9 mouse cellular contexts compared by ENCODE assay signal in genomic region chr8:50914615-50915014, GRCm38 (mm10).
DNase-seq lines count a peak whose midpoint lies in the region; ATAC-seq and TF ChIP-seq lines count a peak whose summit lies in the region.
"Had no signal": no experiment of that assay in that cellular context is flagged by ENCODE, and none has a peak within 500 bp of the region (broad histone marks: within the 10 kb centered on the region; RNA-seq: fewer than 3 reads in every experiment).

No protein-coding gene starts in this region.

- H3K4me1 ChIP-seq in heart, embryonic 11.5 days (ENCODE audit: control insufficient read depth, insufficient read depth, low read length): 0 out of 2 replicates have a peak, but pooled peaks cover 2% of the 10 kb centered on the region
- peaks cover 21% of the 10 kb centered on the region for H3K4me1 ChIP-seq in E14TG2a.4 (replicated peaks; ENCODE audit: low read depth, low read length)
- H3K4me1 ChIP-seq in forebrain, embryonic 16.5 days (replicated peaks; ENCODE audit: control insufficient read depth, insufficient read depth, low read length): peaks cover 13% of the 10 kb centered on the region
- no peaks in the 10 kb centered on the region for H3K4me1 ChIP-seq in liver, embryonic 13.5 days (replicated peaks)
- no peaks in the 10 kb centered on the region for H3K4me1 ChIP-seq in cerebellum, adult 2 months (ENCODE audit: control insufficient read depth, insufficient read depth, low read length)

- H3K36me3 ChIP-seq in heart, embryonic 11.5 days (ENCODE audit: control insufficient read depth, insufficient read depth, low read length): no peaks in the 10 kb centered on the region
- H3K36me3 ChIP-seq in E14TG2a.4 (ENCODE audit: insufficient read depth, low read length): no peaks in the 10 kb centered on the region
- H3K36me3 ChIP-seq in forebrain, embryonic 16.5 days (ENCODE audit: control insufficient read depth, insufficient read depth): no peaks in the 10 kb centered on the region
- H3K36me3 ChIP-seq in liver, embryonic 13.5 days: no peaks in the 10 kb centered on the region

- no peak overlapping the region for H3K27ac ChIP-seq in heart, embryonic 11.5 days (ENCODE audit: low read depth, low read length)
- H3K27ac ChIP-seq in forebrain, embryonic 16.5 days (ENCODE audit: low read length): no peak overlapping the region
- H3K27ac ChIP-seq in liver, embryonic 13.5 days: no peak overlapping the region
- H3K27ac ChIP-seq in cerebellum, adult 2 months (ENCODE audit: insufficient read depth, low read length): no peak overlapping the region

- peaks cover 11% of the 10 kb centered on the region for H3K27me3 ChIP-seq in heart, embryonic 11.5 days (ENCODE audit: control insufficient read depth, insufficient read depth, low read length)
- peaks cover 43% of the 10 kb centered on the region for H3K27me3 ChIP-seq in E14TG2a.4 (ENCODE audit: insufficient read depth, low read length)
- no peaks in the 10 kb centered on the region for H3K27me3 ChIP-seq in forebrain, embryonic 16.5 days (replicated peaks; ENCODE audit: control insufficient read depth, insufficient read depth, low read length)
- peaks cover 31% of the 10 kb centered on the region for H3K27me3 ChIP-seq in liver, embryonic 13.5 days
- no peaks in the 10 kb centered on the region for H3K27me3 ChIP-seq in cerebellum, adult 2 months (ENCODE audit: control insufficient read depth, insufficient read depth, low read length)

- H3K4me3 ChIP-seq in heart, embryonic 11.5 days (ENCODE audit: low read depth, low read length): peak overlapping the region; percentile 61
- H3K4me3 ChIP-seq in E14TG2a.4 (replicated peaks; ENCODE audit: low read length): peak overlapping the region; percentile 82; the same call in 1 of the 2 replicates
- peak overlapping the region; percentile 72 for H3K4me3 ChIP-seq in forebrain, embryonic 16.5 days (replicated peaks; ENCODE audit: low read length)
- no peak overlapping the region for H3K4me3 ChIP-seq in liver, embryonic 13.5 days (replicated peaks)
- no peak overlapping the region for H3K4me3 ChIP-seq in cerebellum, adult 2 months (replicated peaks; ENCODE audit: insufficient read depth, low read depth, low read length)

- no peak for DNase-seq in heart, adult 18-20 months
- no peak for DNase-seq in liver, embryonic 13.5 days
- no peak for DNase-seq in cerebellum, adult 2 months
- DNase-seq in right cerebral cortex, postnatal 10 days (ENCODE audit: low spot score in 2 of 2): no peak
- no peak for DNase-seq in gastrocnemius, postnatal 25 days
- DNase-seq: lung, adult 2 months had no signal

- peak overlapping the region; percentile 99 for H3K4me2 ChIP-seq in heart, embryonic 11.5 days
- H3K4me2 ChIP-seq in forebrain, embryonic 16.5 days (ENCODE audit: low read length): peak overlapping the region; percentile 100
- H3K4me2 ChIP-seq in liver, embryonic 13.5 days: peak overlapping the region; percentile 59; the same call in 1 of the 2 replicates

- no peak for ATAC-seq in heart, embryonic 11.5 days (replicated peaks; ENCODE audit: insufficient number of reproducible peaks, low FRiP score, low TSS enrichment)
- ATAC-seq in forebrain, embryonic 16.5 days: no peak
- no peak for ATAC-seq in liver, embryonic 13.5 days (ENCODE audit: low read depth)

- TF ChIP-seq CTCF in E14TG2a.4 (conservative IDR thresholded peaks at IDR 0.05; ENCODE audit: low read length): no peak
- TF ChIP-seq CTCF in cerebellum, adult 2 months (IDR thresholded peaks at IDR 0.05; ENCODE audit: borderline replicate concordance, insufficient read depth, low read depth, low read length): no peak

- TF ChIP-seq POLR2A in cerebellum, adult 2 months (IDR thresholded peaks at IDR 0.05; ENCODE audit: borderline replicate concordance, insufficient read depth, low read length): no peak

- 20% methylated on average over 7 of the region's 7 CpGs for WGBS in heart, embryonic 11.5 days (ENCODE audit: insufficient replicate concordance)
- WGBS in forebrain, embryonic 16.5 days: 14% methylated on average over 7 of the region's 7 CpGs
- 11% methylated on average over 7 of the region's 7 CpGs for WGBS in liver, embryonic 13.5 days (ENCODE audit: insufficient replicate concordance)
- 34% methylated on average over 7 of the region's 7 CpGs for WGBS in cerebellum, adult 2 months

- H3K9me3 ChIP-seq in heart, embryonic 11.5 days (replicated peaks; ENCODE audit: control insufficient read depth, low read length): no peaks in the 10 kb centered on the region
- H3K9me3 ChIP-seq in E14TG2a.4 (ENCODE audit: low read length): no peaks in the 10 kb centered on the region
- no peaks in the 10 kb centered on the region for H3K9me3 ChIP-seq in forebrain, embryonic 16.5 days (ENCODE audit: control insufficient read depth, low read length)
- H3K9me3 ChIP-seq in liver, embryonic 13.5 days (replicated peaks): no peaks in the 10 kb centered on the region

- no peak overlapping the region for H3K9ac ChIP-seq in heart, embryonic 11.5 days (ENCODE audit: low read depth, low read length)
- no peak overlapping the region for H3K9ac ChIP-seq in forebrain, embryonic 16.5 days (replicated peaks; ENCODE audit: low read depth, low read length)
- H3K9ac ChIP-seq in liver, embryonic 13.5 days: no peak overlapping the region

Comparison
In these comparisons a context has a peak if more than half of its experiments do, and no peak if none do; other contexts are left out.
1. H3K4me3 ChIP-seq: peak in heart, embryonic 11.5 days (single experiment), E14TG2a.4 (single experiment) and forebrain, embryonic 16.5 days (single experiment); none in liver, embryonic 13.5 days (single experiment) and cerebellum, adult 2 months (single experiment).
2. Peak in every context shown above with its lines, with median percentiles within 50 percentile points of each other: H3K4me2 ChIP-seq.